Mouse (Mus musculus) cerebellum, adult 2 months (tissue): ENCODE results near the gene Car11. TPM values are rescaled to one million over a fixed set of nuclear protein-coding genes. Genes with fewer than 3 reads are reported as not detected.

ENCODE experiments used
- DNase-seq, 2 experiments: peaks; one replicate each; pipeline ENCODE4 v3.0.0; 2021
- H3K27ac ChIP-seq: fragments of 200-500 bp; 2 replicates; pipeline ENCODE4 v1.5.1; 2012; ENCODE audit warnings: low read length, control low read depth, inconsistent platforms; ENCODE audit not compliant: insufficient read depth
- H3K27me3 ChIP-seq: fragments of 200-500 bp; 2 replicates; pipeline ENCODE4 v1.6.1; 2012; ENCODE audit warnings: inconsistent platforms, mild to moderate bottlenecking, low read length, moderate library complexity; ENCODE audit not compliant: control insufficient read depth, insufficient read depth
- H3K4me1 ChIP-seq: fragments of 200-500 bp; 2 replicates; pipeline ENCODE4 v1.6.1; 2011; ENCODE audit warnings: low read length; ENCODE audit not compliant: control insufficient read depth, insufficient read depth
- H3K4me3 ChIP-seq: fragments of 200-500 bp; replicated peaks from 2 replicates; pipeline ENCODE3; 2011; ENCODE audit warnings: mild to moderate bottlenecking, low read depth, low read length, control low read depth; ENCODE audit not compliant: insufficient read depth
- CTCF ChIP-seq: fragments of 200-500 bp; IDR thresholded peaks from 2 replicates; pipeline ENCODE4 v1.5.1; 2011; ENCODE audit warnings: low read depth, mild to moderate bottlenecking, control low read depth, low read length, moderate library complexity, borderline replicate concordance; ENCODE audit not compliant: insufficient read depth
- POLR2A ChIP-seq: fragments of 200-500 bp; IDR thresholded peaks from 2 replicates; pipeline ENCODE4 v1.6.1; 2011; ENCODE audit warnings: low read length, control low read depth, borderline replicate concordance; ENCODE audit not compliant: insufficient read depth
- WGBS: fragments of 180-500 bp; shearing (Covaris S2); methylation state at CpG from one replicate; pipeline ENCODE4 v1.1.7; 2018; 5-methylcytosine and 5-hydroxymethylcytosine counted together
- polyA plus RNA-seq: library from polyadenylated mRNA; depleted of rRNA; stranded (reverse); fragments of >200 nt; gene quantifications from 2 replicates; pipeline ENCODE4 v1.2.3, GENCODE M21; 2012

Gene Car11
- polyA plus RNA-seq, 1 experiment: 164 TPM

- 0 out of 2 replicates have a peak, but pooled peaks have one; percentile 34 for TF ChIP-seq POLR2A
- TF ChIP-seq CTCF: no peak
- peak within 1 kb of the TSS; percentile 96 for H3K27ac ChIP-seq
- H3K4me3 ChIP-seq: peak within 1 kb of the TSS; percentile 96
- DNase-seq: peak; percentile 98 to 100
- peaks cover 27% of the 10 kb centered on the region for H3K4me1 ChIP-seq
- under 1% methylated on average over 36 of the region's 36 CpGs for WGBS
- no peaks in the 10 kb centered on the region for H3K27me3 ChIP-seq
Observed at GRCm38 (mm10) chr7:45704730-45705442, 5.2 kb downstream of the Car11 start, which contains the start of gene Dbp. Dbp (plus strand) TSS chr7:45705088.

GRCm38 (mm10) chr7:45705443-45705864 lies 5.8 kb downstream of the Car11 start:
- TF ChIP-seq POLR2A (no peak), CTCF (no peak)
- no peak for DNase-seq
- Histone ChIP-seq H3K4me1 (peaks cover 28% of the 10 kb centered on the region), H3K4me3 (peak overlapping the region; percentile 96), H3K27ac (peak overlapping the region; percentile 96), H3K27me3 (no peaks in the 10 kb centered on the region)
- WGBS: under 1% methylated on average over 21 of the region's 21 CpGs

- TF ChIP-seq POLR2A (peak; percentile 47; the same call in 1 of the 2 replicates), CTCF (no peak)
- Histone ChIP-seq H3K27ac (peak overlapping the region; percentile 96), H3K4me1 (peaks cover 31% of the 10 kb centered on the region), H3K27me3 (no peaks in the 10 kb centered on the region), H3K4me3 (peak overlapping the region; percentile 96)
- peak; percentile 70 to 76 for DNase-seq
- under 1% methylated on average over 7 of the region's 7 CpGs for WGBS
Observed at GRCm38 (mm10) chr7:45705873-45706281, 6.2 kb downstream of the Car11 start.

GRCm38 (mm10) chr7:45706721-45707241 lies 7.1 kb downstream of the Car11 start:
- Histone ChIP-seq H3K27me3 (no peaks in the 10 kb centered on the region), H3K4me1 (peaks cover 33% of the 10 kb centered on the region), H3K27ac (peak overlapping the region; percentile 93), H3K4me3 (peak overlapping the region; percentile 96)
- 2% methylated on average over 45 of the region's 45 CpGs for WGBS
- DNase-seq: peak; percentile 81 to 85
- no peak for TF ChIP-seq CTCF

- Histone ChIP-seq H3K4me1 (peaks cover 38% of the 10 kb centered on the region), H3K4me3 (peak overlapping the region; percentile 96), H3K27ac (peak overlapping the region; percentile 93), H3K27me3 (no peaks in the 10 kb centered on the region)
- WGBS: under 1% methylated on average over 27 of the region's 27 CpGs
- peak; percentile 95 to 96 for DNase-seq
- TF ChIP-seq POLR2A: peak; percentile 73; the same call in 1 of the 2 replicates
- TF ChIP-seq CTCF: no peak
Observed at GRCm38 (mm10) chr7:45707375-45707967, 7.8 kb downstream of the Car11 start.

DNA sequence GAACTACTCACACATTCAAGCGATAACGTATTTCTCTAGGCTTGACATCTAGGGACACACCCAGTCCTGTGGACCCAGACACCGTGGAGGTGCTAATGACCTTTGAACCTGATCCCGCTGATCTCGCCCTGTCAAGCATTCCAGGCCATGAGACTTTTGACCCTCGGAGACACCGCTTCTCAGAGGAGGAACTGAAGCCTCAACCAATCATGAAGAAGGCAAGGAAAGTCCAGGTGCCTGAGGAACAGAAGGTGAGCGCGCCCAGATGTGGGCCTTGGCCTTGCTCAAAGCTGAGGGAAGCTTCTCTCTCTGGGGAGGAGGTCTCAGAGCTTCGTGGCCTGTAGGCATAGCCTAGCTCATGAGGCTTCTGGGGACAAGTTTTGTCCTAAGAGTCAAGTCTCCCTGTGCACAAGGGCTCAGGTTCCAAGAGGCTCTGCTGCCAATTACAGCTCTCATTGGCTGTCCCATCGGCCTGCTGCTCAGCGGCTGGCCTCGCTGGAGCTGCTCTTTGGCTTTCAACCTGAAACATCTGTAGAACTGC lies 8.6 kb downstream of the Car11 start:
- Histone ChIP-seq H3K27me3 (no peaks in the 10 kb centered on the region), H3K4me3 (peak overlapping the region; percentile 46), H3K27ac (peak overlapping the region; percentile 64), H3K4me1 (peaks cover 32% of the 10 kb centered on the region)
- peak; percentile 48 to 51 for DNase-seq
- TF ChIP-seq POLR2A: no peak
- no peak for TF ChIP-seq CTCF
- WGBS: 37% methylated on average over 13 of the region's 13 CpGs

DNA sequence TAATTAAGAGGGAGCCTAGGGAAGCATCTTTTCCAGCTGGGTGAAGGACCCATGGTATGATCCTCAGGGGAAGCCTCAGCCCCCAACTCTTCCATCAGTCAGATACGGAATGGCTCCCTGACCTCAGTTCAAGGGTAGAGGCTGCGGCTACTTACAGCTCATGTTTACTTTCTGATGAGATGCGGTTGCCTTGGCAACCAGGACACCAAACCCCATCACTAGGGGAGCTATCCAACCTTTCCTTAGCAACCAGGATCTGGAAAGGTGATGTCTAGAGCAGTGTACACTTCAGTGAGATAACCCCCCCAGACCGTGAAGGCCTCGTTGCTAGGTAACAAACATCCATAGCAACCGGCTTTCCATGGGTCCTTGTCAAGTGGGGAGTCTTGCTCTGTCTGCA lies 9.4 kb downstream of the Car11 start:
- peaks cover 32% of the 10 kb centered on the region for H3K4me1 ChIP-seq
- H3K27ac ChIP-seq: peak overlapping the region; percentile 64; the same call in 1 of the 2 replicates
- H3K4me3 ChIP-seq: no peak overlapping the region
- 23% methylated on average over 6 of the region's 6 CpGs for WGBS
- no peak for TF ChIP-seq POLR2A
- TF ChIP-seq CTCF: no peak
- no peaks in the 10 kb centered on the region for H3K27me3 ChIP-seq
- DNase-seq: peak; percentile 27 to 31
